Mouse (Mus musculus) neural tube, embryonic 15.5 days (tissue): ENCODE results near the gene Ptprd. TPM values are rescaled to one million over a fixed set of nuclear protein-coding genes. Genes with fewer than 3 reads are reported as not detected.

Experiments used
- ATAC-seq: fragments of 200-750 bp; cut with Nextera tagmentation; 2 replicates; pipeline ENCODE4 v1.8.0; 2017; ENCODE audit warnings: mild to moderate bottlenecking, moderate TSS enrichment, moderate library complexity; ENCODE audit not compliant: low FRiP score
- H3K27ac ChIP-seq: fragments of 300-500 bp; sonication (generic); replicated peaks from 2 replicates; pipeline ENCODE4 v1.5.1; 2015; ENCODE audit warnings: mild to moderate bottlenecking, inconsistent platforms
- H3K27me3 ChIP-seq: fragments of 300-500 bp; sonication (generic); replicated peaks from 2 replicates; pipeline ENCODE4 v1.6.1; 2015; ENCODE audit warnings: inconsistent platforms
- H3K36me3 ChIP-seq: fragments of 300-500 bp; sonication (generic); 2 replicates; pipeline ENCODE4 v1.6.1; 2015; ENCODE audit warnings: inconsistent platforms
- H3K4me1 ChIP-seq: fragments of 300-500 bp; sonication (generic); 2 replicates; pipeline ENCODE4 v1.6.1; 2015; ENCODE audit warnings: inconsistent platforms
- H3K4me2 ChIP-seq: fragments of 300-500 bp; sonication (generic); 2 replicates; pipeline ENCODE4 v1.6.1; 2015; ENCODE audit warnings: inconsistent platforms, mild to moderate bottlenecking, moderate library complexity
- H3K4me3 ChIP-seq: fragments of 300-500 bp; sonication (generic); replicated peaks from 2 replicates; pipeline ENCODE4 v1.5.1; 2015; ENCODE audit warnings: mild to moderate bottlenecking, inconsistent platforms
- H3K9ac ChIP-seq: fragments of 300-500 bp; sonication (generic); replicated peaks from 2 replicates; pipeline ENCODE4 v1.6.1; 2015; ENCODE audit warnings: mild to moderate bottlenecking, inconsistent platforms
- H3K9me3 ChIP-seq: fragments of 300-500 bp; sonication (generic); replicated peaks from 2 replicates; pipeline ENCODE4 v1.6.1; 2016; ENCODE audit warnings: inconsistent platforms
- WGBS: fragments of 180-500 bp; shearing (Covaris S2); methylation state at CpG from one replicate; pipeline ENCODE4 v1.1.7; 2015; ENCODE audit warnings: mixed read lengths; 5-methylcytosine and 5-hydroxymethylcytosine counted together
- polyA plus RNA-seq: library from polyadenylated mRNA; unstranded; fragments of >200 nt; fragmentation: Nextera tagmentation; extraction: Ambion mirVana; gene quantifications from 2 replicates; pipeline ENCODE4 v1.2.1, GENCODE M21; 2015

Gene Ptprd
- polyA plus RNA-seq, 1 experiment from 2014 or later: 96.1 TPM

DNA sequence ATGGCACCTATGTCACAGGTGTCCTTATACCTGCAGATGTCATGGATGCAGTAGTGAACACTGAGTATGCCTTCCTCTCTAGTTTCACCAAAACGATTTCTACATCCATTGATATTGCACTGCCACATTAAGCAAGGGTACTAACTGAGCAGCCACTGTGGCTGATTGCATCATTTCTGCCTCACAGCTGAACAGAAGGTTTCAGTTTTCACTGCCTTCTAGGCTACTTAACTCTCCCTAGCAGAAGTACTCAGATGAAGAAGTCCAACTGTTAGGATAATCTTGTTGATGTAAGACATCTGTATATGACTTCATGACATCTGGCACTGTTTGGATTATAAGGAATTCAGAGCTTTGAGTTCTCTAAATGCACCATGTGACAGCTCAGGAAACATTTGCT lies 1678.8 kb downstream of the Ptprd start:
- Histone ChIP-seq H3K9me3 (no peaks in the 10 kb centered on the region), H3K9ac (no peak overlapping the region), H3K4me1 (no peaks in the 10 kb centered on the region), H3K27me3 (no peaks in the 10 kb centered on the region), H3K27ac (no peak overlapping the region), H3K4me3 (no peak overlapping the region), H3K4me2 (no peak overlapping the region), H3K36me3 (no peaks in the 10 kb centered on the region)
- 87% methylated on average over 1 of the region's 1 CpGs for WGBS
- ATAC-seq: no peak

DNA sequence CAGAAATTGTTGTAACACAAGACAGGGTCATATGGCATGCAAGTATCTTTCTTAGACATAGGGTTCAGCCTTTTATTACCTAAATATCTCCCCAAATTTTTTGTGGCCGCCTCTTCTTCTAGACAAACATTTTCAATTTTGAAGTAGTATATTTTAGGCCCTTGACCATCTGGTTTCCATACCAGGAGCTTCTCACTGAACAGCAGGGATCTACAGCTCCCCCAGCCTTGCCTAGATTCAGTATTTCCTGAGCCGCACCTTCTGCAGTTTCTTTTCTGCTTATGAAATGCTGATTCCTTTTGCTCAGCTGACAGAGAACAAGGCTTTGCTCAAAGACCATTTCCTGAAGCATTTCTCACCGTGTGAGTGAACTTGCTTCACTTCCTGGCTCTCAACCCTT lies 1686.5 kb downstream of the Ptprd start:
- H3K9me3 ChIP-seq: no peaks in the 10 kb centered on the region
- H3K27me3 ChIP-seq: no peaks in the 10 kb centered on the region
- ATAC-seq: no peak
- WGBS: 86% methylated on average over 3 of the region's 3 CpGs
- H3K4me3 ChIP-seq: no peak overlapping the region
- H3K27ac ChIP-seq: no peak overlapping the region
- no peaks in the 10 kb centered on the region for H3K36me3 ChIP-seq
- no peak overlapping the region for H3K4me2 ChIP-seq
- H3K4me1 ChIP-seq: no peaks in the 10 kb centered on the region
- H3K9ac ChIP-seq: no peak overlapping the region

DNA sequence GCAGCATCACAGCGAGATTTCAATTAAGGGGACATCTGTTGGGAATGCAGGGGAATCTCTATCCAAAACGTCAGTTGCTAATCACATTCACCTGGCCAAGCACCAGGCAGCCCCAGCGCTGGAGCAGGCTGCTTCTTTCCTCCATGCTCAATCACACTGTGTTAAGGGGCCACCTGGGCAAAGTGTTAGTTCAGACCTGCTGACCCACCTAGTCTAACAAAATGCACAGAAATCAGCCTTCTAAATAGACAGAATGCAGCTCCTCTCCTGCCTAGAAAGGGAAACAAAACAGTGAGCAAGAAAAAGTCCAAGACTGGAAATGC lies 1708.5 kb downstream of the Ptprd start:
- peak; percentile 66 for ATAC-seq
- Histone ChIP-seq H3K9ac (no peak overlapping the region), H3K4me3 (no peak overlapping the region), H3K27ac (no peak overlapping the region), H3K27me3 (no peaks in the 10 kb centered on the region), H3K4me1 (peaks cover 9% of the 10 kb centered on the region; the same call in 1 of the 2 replicates), H3K4me2 (no peak overlapping the region), H3K9me3 (no peaks in the 10 kb centered on the region), H3K36me3 (no peaks in the 10 kb centered on the region)
- 22% methylated on average over 3 of the region's 3 CpGs for WGBS

DNA sequence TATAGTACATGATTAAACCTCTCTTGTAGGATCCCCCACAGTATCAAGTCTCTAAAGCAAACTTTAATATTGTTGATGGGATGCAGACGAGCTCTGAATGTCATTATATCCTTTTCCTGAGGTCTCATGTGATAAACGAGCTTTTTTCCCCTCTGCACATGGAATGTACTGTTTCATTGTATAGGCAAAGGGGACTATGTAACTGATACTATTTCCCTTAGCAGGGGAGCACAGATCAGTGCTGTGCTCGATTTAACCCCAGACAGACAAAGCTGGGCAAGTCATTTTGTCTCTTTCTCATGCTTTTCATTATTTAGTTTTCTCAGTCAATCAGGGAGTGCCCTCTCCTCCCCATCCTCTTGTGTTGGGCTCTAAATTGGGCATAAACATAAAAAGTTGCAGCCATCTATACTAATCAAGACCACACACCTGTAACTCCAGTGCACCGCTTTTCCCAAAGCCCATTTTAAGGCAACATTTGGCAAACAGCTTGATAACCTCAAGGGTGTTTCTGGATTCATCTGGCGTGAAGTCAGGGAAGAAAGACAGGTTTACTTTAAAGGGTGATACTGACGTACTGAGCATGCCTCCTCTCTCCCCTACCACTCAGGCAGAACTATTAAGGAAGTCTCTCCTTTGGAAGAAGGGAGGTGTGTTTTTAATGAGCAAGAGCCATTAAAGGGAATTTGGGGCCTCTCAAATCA lies 1709.0 kb downstream of the Ptprd start:
- H3K9ac ChIP-seq: no peak overlapping the region
- H3K4me3 ChIP-seq: no peak overlapping the region
- 52% methylated on average over 6 of the region's 6 CpGs for WGBS
- H3K4me2 ChIP-seq: no peak overlapping the region
- no peak overlapping the region for H3K27ac ChIP-seq
- no peaks in the 10 kb centered on the region for H3K27me3 ChIP-seq
- H3K36me3 ChIP-seq: no peaks in the 10 kb centered on the region
- H3K4me1 ChIP-seq: peaks cover 9% of the 10 kb centered on the region; the same call in 1 of the 2 replicates
- ATAC-seq: peak; percentile 28; the same call in 1 of the 2 replicates
- no peaks in the 10 kb centered on the region for H3K9me3 ChIP-seq

DNA sequence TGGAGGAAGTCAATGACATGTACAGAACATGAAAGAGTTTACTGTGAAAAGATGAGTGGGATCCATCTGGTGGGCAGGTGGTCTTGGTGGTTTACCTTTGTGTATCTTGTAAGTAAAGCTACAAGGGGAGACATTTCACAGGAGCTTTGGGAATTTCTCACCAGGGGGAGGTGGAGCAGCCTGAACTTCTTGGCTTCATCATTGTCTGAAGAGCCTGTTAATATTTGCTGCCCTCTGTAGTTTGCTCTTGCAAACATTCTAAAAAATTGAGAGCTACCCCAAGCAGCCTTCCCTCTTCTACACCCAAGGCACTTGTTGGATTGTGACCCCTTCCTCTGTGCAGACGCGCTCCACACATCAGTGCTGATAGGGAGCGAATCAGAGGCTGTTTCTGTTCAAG lies 1725.9 kb downstream of the Ptprd start:
- Histone ChIP-seq H3K27me3 (no peaks in the 10 kb centered on the region), H3K36me3 (no peaks in the 10 kb centered on the region), H3K27ac (no peak overlapping the region), H3K4me2 (no peak overlapping the region), H3K9ac (no peak overlapping the region), H3K4me1 (no peaks in the 10 kb centered on the region), H3K4me3 (no peak overlapping the region), H3K9me3 (no peaks in the 10 kb centered on the region)
- no peak for ATAC-seq
- WGBS: 85% methylated on average over 3 of the region's 3 CpGs

DNA sequence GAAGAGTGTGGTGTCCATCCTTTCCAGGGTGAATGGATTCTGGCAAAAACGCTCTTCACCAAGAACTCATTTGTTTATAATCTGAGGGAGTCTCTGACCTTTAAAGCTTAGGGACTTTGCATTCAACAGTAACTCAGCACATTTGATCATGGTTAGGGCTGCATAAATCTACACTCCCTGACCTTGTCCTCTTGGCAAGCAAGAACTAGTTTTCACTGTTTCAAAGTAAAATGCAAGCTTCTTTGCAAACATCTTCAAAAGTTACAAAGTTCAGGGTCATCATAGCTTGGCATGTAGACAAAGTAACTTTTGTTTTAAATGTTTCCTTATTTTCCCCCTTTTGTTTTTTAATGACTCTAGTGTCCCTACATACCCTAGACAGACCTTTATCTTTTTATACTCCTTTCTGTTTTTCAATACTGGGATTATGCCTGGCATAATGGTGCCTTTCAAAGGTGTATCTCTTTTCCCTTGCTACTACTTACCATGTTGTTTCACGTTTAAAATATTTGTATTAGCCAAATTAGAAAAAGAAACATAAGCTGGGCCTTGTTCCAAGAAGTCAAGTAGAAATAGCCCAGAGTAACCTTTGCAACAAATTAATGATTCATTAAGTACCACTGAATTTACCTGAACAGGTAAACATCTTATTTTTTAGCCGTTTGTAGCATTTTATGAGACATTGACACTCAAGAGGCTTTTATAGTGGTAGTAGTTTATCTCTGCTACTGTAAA lies 1743.2 kb downstream of the Ptprd start:
- Histone ChIP-seq H3K27ac (no peak overlapping the region), H3K4me1 (no peaks in the 10 kb centered on the region), H3K4me3 (no peak overlapping the region), H3K27me3 (no peaks in the 10 kb centered on the region), H3K9me3 (no peaks in the 10 kb centered on the region), H3K4me2 (no peak overlapping the region), H3K9ac (no peak overlapping the region), H3K36me3 (no peaks in the 10 kb centered on the region)
- WGBS: 69% methylated on average over 3 of the region's 3 CpGs
- no peak for ATAC-seq

DNA sequence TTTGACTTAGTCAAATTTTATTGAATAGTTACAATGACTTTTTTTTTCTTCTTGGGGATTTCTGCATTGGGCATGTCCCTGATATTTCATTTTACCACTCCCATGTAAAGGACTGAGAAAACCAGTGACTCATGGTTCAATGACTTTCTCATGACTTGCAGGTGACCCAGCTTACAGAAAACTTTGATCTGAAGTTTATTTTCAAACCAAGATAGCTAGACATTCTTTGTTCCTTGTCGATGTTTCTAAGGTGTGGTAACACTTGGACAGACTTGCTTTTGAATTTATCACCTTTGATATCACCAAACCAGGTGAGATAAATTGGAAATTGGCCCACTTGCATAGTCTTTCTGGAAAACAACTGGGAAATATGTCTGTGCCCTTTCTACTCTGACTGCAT lies 1747.1 kb downstream of the Ptprd start:
- ATAC-seq: no peak
- H3K27me3 ChIP-seq: no peaks in the 10 kb centered on the region
- H3K4me2 ChIP-seq: no peak overlapping the region
- H3K27ac ChIP-seq: no peak overlapping the region
- H3K4me3 ChIP-seq: no peak overlapping the region
- WGBS: 90% methylated on average over 1 of the region's 1 CpGs
- H3K9ac ChIP-seq: no peak overlapping the region
- no peaks in the 10 kb centered on the region for H3K9me3 ChIP-seq
- H3K36me3 ChIP-seq: no peaks in the 10 kb centered on the region
- 0 out of 2 replicates have a peak, but pooled peaks cover 6% of the 10 kb centered on the region for H3K4me1 ChIP-seq

DNA sequence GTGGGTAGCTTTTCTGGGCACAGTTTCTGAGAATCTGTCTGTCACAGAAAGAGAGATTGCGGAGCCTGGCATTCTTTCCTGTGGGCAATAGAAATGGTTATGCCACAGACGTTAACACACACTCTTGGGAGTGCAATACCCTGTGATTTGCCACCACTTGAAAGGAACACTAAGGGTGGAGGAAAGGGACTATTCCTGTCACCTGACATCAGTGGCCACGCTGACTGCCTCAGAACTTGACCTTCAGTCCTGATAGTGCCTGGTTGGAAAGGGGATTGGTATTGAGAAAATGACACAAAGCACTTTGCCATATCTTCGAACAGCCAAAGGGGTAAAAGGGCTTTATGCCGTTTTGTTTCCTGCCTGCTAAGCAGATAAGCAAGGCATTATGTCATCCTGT lies 1750.4 kb downstream of the Ptprd start:
- Histone ChIP-seq H3K9me3 (no peaks in the 10 kb centered on the region), H3K9ac (no peak overlapping the region), H3K4me1 (peaks cover 6% of the 10 kb centered on the region; the same call in 1 of the 2 replicates), H3K4me2 (no peak overlapping the region), H3K4me3 (no peak overlapping the region), H3K36me3 (no peaks in the 10 kb centered on the region), H3K27ac (no peak overlapping the region), H3K27me3 (no peaks in the 10 kb centered on the region)
- WGBS: 61% methylated on average over 5 of the region's 5 CpGs
- no peak for ATAC-seq

DNA sequence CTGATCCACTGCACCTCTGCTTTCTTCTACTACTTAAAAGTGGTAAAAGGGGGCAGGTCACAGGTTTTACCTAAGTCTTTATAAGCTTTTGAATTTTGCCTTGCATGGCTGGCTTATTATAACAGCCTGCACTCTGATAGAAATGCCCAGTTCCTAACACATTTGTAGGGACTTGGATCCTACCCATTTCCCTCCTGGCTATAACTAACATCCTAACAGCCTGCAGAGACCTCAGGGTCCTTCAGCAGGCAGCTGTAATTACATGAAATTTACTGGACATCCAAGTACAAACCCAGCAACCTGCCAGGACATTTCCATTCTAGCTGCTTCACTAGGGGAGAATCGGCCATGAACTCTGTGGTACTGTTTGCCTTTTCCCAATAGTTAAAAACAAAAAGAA lies 1751.2 kb downstream of the Ptprd start:
- Histone ChIP-seq H3K36me3 (no peaks in the 10 kb centered on the region), H3K4me2 (no peak overlapping the region), H3K27ac (no peak overlapping the region), H3K27me3 (no peaks in the 10 kb centered on the region), H3K4me1 (peaks cover 6% of the 10 kb centered on the region; the same call in 1 of the 2 replicates), H3K9me3 (no peaks in the 10 kb centered on the region), H3K9ac (no peak overlapping the region), H3K4me3 (no peak overlapping the region)
- WGBS: 60% methylated on average over 1 of the region's 1 CpGs
- ATAC-seq: no peak

DNA sequence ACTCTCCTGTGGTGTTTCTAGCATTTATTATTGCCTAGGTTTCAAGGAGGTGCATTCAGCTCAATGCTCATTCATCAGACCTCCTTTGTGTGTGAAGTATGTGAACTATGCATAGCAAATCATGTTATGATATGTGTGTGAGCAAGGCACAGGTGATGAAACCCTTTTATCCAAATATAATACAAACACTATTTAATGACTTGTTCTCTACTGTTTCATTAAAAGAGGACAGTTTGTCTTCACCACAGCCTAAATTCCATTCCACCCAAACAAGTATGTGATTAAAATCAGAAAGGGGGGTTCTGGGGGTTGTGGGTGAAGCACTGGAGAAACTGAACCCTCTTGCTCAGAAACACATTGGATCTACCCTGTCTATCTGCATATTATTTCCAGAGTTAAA lies 1752.1 kb downstream of the Ptprd start:
- Histone ChIP-seq H3K9me3 (no peaks in the 10 kb centered on the region), H3K27me3 (no peaks in the 10 kb centered on the region), H3K27ac (no peak overlapping the region), H3K4me1 (peaks cover 6% of the 10 kb centered on the region; the same call in 1 of the 2 replicates), H3K36me3 (no peaks in the 10 kb centered on the region), H3K4me3 (no peak overlapping the region), H3K9ac (no peak overlapping the region), H3K4me2 (no peak overlapping the region)
- no peak for ATAC-seq

DNA sequence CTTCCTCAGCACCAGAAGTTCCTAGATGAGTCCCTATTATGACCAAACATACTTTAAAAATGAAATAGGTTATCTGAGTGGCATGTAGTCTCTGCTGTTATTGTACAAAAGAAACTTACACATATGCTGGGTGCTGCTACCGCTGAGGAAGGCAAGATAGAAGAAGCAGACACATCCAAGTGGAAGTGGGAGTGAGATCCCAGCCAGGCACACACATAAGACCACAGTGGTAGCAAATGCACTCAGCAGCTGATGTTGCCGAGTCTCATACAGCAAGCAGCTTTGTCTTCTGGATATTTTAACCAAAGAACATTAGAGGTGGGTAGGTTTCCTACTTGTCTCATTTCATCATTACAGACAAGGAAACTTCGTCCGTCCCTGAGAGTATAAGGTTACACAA lies 1759.5 kb downstream of the Ptprd start:
- WGBS: 74% methylated on average over 4 of the region's 4 CpGs
- H3K27ac ChIP-seq: 0 out of 2 replicates have a peak overlapping the region, but pooled peaks have one; percentile 98

DNA sequence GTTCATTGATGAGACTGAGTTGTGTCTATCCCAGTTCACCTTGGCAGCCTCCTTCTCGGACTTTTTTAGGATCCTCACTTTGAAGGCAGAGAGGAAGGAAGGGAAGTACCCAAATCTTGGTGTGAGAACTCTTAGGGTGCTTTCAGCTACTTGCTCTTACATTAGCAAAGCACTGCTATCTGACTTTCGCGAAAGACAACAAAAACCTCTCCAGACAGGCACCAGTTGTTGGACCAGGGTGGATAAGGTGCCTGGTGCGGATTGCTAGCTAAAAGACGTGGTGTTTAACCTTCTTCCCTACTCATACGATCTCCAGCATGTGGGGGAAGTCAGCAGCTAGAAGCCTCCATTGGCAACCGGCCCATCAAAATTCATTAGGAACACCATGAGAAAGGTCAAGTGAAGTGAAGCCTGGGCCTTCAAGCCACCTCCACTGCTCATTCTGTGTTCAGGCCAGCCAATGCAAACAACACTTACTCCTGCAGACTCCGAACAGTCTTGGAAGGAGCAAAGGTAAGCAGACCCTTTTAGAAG lies 1760.7 kb downstream of the Ptprd start:
- Histone ChIP-seq H3K27ac (peak overlapping the region; percentile 98), H3K9me3 (no peaks in the 10 kb centered on the region), H3K27me3 (no peaks in the 10 kb centered on the region), H3K36me3 (no peaks in the 10 kb centered on the region), H3K9ac (peak overlapping the region; percentile 95), H3K4me1 (peaks cover 16% of the 10 kb centered on the region), H3K4me3 (peak overlapping the region; percentile 90), H3K4me2 (peak overlapping the region; percentile 78)
- ATAC-seq: no peak
- WGBS: 42% methylated on average over 8 of the region's 8 CpGs

More for the DNA sequence above, 1759.5 kb downstream of the Ptprd start:
- no peaks in the 10 kb centered on the region for H3K36me3 ChIP-seq
- peak overlapping the region; percentile 78 for H3K4me2 ChIP-seq
- peaks cover 16% of the 10 kb centered on the region for H3K4me1 ChIP-seq
- no peaks in the 10 kb centered on the region for H3K9me3 ChIP-seq
- 0 out of 2 replicates have a peak overlapping the region, but pooled peaks have one; percentile 0 for H3K9ac ChIP-seq
- ATAC-seq: no peak
- no peaks in the 10 kb centered on the region for H3K27me3 ChIP-seq
- H3K4me3 ChIP-seq: peak overlapping the region; percentile 90
